Mouse (Mus musculus) bone marrow macrophage, adult 2 months (primary cell): ENCODE data around the gene Gpr84.

Experiments used
- CTCF ChIP-seq: IDR thresholded peaks from 2 replicates; pipeline ENCODE4 v1.5.1; 2012; ENCODE audit warnings: low read depth, mild to moderate bottlenecking, low read length, moderate library complexity
- POLR2A ChIP-seq: IDR thresholded peaks from 2 replicates; pipeline ENCODE4 v1.6.1; 2012; ENCODE audit warnings: mild to moderate bottlenecking, low read depth, low read length, borderline replicate concordance

- TF ChIP-seq CTCF (no peak), POLR2A (no peak)
Observed at GRCm38 (mm10) chr15:103305792-103306645, 4.4 kb downstream of the Gpr84 start.
